Mouse (Mus musculus): ENCODE measurements around the gene Zfp39. TPM values are rescaled to one million over a fixed set of nuclear protein-coding genes. Genes with fewer than 3 reads are reported as not detected.

The Zfp39 gene
- 2.1 and 2.6 TPM in 2 replicates for polyA plus RNA-seq (2015; fragmentation: Nextera tagmentation; extraction: Ambion mirVana)

DNA sequence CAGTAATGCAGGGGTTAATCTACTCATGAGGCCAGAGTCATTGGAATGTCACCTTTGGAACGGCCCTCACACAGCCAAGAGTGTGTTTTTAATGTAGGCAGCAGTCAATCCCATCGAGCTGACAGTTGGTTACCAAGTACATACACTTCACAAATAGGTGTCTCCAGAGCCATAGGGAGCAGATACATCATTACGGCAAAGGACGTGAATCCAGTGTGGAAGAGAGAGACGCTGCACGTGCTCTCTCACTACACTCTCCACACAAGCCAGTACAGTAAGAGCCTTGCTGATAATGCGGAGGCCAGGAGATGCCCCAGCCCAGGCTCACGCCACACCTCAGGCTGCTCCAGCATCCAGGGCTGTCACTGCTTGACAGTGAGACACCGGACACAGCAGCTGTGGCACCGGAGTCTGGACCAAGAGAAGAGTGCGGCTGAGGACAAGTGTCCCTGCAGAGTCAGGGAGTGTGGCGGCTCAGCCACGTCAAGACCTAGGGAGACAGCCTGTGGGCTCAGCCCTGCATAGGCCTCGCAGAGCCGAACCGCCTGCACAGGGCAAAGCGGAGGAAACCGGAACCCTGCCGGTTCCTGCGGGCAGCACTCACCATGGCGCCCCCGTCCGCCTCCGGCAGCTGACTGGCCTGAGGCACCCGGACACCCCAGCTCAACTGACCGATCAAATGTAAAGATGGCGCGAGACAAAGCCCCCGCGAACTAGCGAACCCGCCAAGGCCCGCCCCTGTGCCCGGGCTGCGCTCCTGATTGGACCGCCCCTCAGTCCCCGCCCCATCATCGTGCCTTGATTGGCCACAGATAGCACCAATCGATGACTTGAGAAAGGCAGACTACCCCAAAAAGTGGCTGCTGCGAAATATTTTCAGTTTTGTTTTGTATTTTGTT, at the start of gene Zfp39:
Gene Zfp39 (minus strand): TSS at position 715 of the 899 bp plus-strand sequence.

DNA sequence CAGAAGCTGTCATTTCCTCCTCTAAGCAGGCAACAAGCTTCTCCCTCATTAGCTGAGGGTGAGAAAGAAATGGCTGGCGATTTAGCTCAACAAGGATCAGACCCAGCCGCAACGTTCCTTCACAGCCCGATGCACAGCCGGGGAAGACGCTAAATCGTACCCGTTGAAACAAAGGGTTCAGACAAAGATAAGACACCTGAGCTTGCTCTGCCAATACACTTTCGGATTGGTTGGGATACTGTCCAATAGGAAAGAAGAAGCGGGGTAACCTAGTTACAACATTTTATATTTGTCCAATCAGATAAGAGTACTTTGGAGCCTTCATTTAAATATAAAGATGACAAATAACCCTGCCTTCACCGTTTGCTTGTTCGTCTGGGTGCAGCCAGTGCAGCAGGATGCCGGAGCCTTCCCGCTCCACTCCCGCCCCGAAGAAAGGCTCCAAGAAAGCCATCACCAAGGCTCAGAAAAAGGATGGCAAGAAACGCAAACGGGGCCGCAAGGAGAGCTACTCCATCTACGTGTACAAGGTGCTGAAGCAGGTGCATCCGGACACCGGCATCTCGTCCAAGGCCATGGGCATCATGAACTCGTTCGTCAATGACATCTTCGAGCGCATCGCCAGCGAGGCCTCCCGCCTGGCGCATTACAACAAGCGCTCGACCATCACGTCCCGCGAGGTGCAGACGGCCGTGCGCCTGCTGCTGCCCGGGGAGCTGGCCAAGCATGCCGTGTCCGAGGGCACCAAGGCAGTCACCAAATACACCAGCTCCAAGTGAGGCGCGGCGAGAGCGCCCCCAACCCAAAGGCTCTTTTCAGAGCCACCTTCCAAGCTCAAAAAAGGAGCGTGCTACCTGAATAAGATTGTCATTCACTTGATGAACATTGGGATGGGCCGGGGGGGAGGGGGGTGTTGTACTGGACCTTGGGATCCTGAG, 44.8 kb upstream of the Zfp39 start, which contains the start of gene Hist3h2ba:
Gene Hist3h2ba (plus strand): TSS at position 379 of the 938 bp plus-strand sequence.

DNA sequence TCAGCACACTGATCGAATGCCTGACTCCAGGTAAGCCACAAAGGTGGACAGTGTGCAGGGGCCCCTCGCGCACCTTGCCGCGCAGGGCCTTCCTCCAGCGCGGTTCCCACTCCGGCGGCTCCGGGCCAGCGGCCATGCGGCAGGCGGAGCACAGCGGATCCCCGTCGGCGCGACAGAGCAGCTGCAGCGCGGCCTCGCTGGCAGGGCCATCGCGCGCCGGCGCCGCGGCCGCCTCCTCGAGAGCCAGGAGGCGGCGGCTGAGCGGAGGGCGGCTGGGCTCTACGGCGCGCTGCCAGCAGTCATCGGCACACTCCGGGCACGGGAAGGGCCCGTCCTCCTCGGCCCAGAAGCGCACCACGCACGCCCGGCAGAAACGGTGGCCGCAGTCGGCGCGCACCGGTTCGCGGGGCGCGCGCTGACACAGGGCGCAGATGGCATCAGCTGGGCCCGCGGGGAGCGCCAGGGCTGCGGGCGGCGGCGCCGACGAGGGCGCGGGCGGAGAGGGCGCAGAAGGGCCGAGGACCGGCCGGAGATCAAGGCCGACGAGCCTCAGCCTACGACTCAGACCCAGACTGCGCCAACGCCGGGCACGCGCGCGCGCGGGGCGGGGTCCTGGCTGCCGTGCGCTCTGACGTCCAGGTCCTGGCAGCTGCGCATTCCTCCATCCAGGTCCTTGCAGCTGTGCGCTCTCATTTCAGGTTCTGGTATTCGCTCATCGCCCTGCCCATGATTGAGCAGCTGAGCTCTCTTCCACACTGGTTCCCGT, 34.5 kb upstream of the Zfp39 start, which contains the start of gene Rnf187:
Gene Rnf187 (minus strand): TSS at position 595 of the 766 bp plus-strand sequence.

DNA sequence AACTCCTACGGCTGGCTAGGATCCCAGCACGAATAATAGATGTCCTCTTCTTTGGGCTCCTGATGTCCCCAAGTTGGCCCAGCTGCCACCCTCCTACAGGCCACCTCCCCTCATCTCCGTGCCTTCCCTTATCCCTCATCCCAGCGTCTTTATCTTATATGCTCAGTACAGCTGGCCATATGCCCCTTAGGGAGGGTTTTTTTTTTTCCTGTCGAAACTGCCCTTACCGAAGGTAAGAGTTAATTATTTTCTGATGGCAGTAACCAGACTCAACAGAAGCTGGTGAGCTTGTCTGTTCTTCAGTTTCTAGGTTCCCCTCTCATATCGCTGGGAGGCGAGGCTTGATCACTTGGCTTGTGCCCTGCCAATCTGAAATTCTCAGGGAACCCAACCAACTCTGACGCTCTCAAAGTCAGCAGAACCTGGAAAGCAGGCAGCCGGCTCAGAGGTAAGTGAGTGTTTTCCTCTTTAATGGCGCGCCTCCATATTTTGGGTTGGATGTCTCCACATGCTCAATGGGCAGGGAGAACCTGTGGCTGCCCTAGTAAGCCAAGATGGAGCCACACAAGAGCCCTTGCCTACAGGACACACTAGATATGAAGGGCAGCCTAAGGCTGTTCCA, 13.8 kb upstream of the Zfp39 start, which contains the start of gene Btnl10:
Gene Btnl10 (plus strand): TSS at position 164 of the 622 bp plus-strand sequence.

DNA sequence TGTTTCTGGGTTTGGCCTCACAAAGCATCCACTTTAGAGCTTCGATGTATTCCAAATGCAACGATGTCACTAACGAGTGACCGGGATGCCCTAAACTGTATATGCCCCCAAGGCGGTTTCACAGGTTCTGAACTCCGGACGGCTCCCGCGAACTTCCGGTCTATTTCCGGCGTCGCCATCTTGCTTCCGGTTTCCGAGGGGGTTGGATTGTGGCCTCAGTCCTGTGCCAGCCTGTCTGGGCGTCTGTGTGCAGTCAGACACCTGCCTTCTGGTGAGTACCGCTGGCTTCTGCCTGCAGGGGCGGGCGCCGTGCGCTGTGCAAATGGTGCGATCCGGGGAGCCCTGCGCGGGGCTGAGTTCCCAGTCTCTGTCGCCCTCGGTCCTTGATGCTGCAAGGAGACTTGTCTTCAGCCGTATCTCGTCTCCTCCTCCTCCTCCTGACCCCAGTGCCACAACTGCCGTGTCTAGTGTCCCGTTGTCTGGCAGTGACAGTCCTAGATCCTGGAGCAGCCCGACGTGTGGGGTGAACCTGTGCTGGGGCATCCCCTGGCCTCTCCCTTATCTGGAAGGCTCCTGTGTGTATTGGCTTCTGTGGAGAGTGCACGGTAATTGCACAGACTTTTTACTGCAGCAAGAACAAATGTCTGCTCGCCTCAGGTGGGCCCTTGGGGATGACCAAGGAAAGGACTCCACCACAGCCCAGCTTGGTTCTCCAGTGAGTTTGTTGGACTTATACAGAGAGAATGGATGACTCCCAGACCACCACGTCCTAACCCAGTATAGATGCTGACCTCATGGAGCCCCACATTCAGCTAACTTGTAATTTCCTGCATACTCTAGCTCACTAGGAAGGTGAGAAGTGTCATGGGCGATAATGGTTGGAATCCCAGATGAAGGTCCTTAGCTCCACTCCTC, 36.7 kb downstream of the Zfp39 start, which contains the start of gene 2810021J22Rik:
Gene 2810021J22Rik (plus strand): TSS at position 178 of the 915 bp plus-strand sequence.

DNA sequence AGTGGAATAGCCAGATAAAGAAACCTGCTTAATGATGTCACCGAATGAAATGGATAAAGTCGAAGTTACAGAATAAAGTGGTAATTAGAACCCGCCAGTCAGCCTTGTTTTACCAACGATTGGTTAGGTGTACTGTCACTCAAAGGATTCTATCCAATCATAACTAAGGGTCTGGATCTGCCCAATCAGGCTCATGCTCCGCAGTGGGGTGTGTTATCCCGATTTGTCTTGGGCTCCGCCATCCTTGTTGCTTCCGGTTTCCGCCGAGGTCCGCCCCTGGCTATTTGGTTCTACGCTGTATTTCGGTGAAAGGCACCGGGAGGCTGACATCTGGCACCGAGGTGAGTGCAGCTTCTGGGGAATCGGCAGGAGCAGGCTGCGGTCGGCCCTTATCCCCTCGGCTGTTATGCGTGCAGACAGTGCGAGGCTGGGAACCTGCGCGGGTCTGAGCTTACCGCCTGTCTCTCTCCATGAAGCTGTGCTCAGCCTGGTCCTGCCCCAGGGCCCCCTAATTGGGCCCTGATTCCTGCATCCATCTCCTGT, 57.0 kb downstream of the Zfp39 start, which contains the start of gene Gm12258:
Gene Gm12258 (plus strand): TSS at position 240 of the 543 bp plus-strand sequence.

DNA sequence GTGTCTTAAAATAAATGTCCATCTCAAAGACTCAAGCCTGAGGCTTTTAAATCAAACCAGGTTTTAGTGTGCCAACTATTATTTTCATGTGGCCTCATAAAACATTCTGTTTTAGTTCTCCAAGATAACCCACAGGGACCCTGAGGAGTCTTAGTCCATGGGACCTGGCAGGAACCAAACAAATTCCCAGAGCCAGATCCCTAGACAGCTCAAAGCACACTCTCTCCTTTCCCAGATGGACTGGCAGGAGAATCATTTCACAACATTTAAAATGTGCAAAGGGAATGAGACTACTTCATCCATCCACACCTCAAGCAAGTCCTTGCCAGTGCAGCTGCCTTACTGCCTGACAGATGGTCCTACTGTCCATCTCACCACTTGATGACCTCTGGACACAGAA, 65.1 kb downstream of the Zfp39 start, which contains the start of gene Olfr311:
Gene Olfr311 (plus strand): TSS at position 301 of the 400 bp plus-strand sequence.

Other genes starting within 250 kb of the Zfp39 start
- gene Olfr322, start 245.4 kb downstream of the Zfp39 start, polyA plus RNA-seq (2015; fragmentation: Nextera tagmentation; extraction: Ambion mirVana) = not detected in 2 replicates
- gene Olfr320, start 223.1 kb downstream of the Zfp39 start, polyA plus RNA-seq (2015; fragmentation: Nextera tagmentation; extraction: Ambion mirVana) = not detected in 2 replicates
- gene Olfr319, start 205.1 kb downstream of the Zfp39 start, polyA plus RNA-seq (2015; fragmentation: Nextera tagmentation; extraction: Ambion mirVana) = not detected in 2 replicates
- gene Olfr318, start 180.2 kb downstream of the Zfp39 start, polyA plus RNA-seq (2015; fragmentation: Nextera tagmentation; extraction: Ambion mirVana) = not detected in 2 replicates
- gene Olfr317, start 165.0 kb downstream of the Zfp39 start, polyA plus RNA-seq (2015; fragmentation: Nextera tagmentation; extraction: Ambion mirVana) = not detected in 2 replicates
- not detected in 2 replicates for gene Olfr316, start 151.5 kb downstream of the Zfp39 start, polyA plus RNA-seq (2015; fragmentation: Nextera tagmentation; extraction: Ambion mirVana)
- gene Olfr315, start 131.0 kb downstream of the Zfp39 start, polyA plus RNA-seq (2015; fragmentation: Nextera tagmentation; extraction: Ambion mirVana) = not detected in 2 replicates
- gene Olfr314, start 121.3 kb downstream of the Zfp39 start, polyA plus RNA-seq (2015; fragmentation: Nextera tagmentation; extraction: Ambion mirVana) = not detected in 2 replicates
- 8.1 and 9.6 TPM in 2 replicates for gene Fam183b, start 102.3 kb downstream of the Zfp39 start, polyA plus RNA-seq (2015; fragmentation: Nextera tagmentation; extraction: Ambion mirVana)
- gene Olfr313, start 89.2 kb downstream of the Zfp39 start, polyA plus RNA-seq (2015; fragmentation: Nextera tagmentation; extraction: Ambion mirVana) = not detected in 2 replicates
- not detected in 2 replicates for gene Olfr312, start 75.0 kb downstream of the Zfp39 start, polyA plus RNA-seq (2015; fragmentation: Nextera tagmentation; extraction: Ambion mirVana)
- gene Olfr311, start 65.0 kb downstream of the Zfp39 start, polyA plus RNA-seq (2015; fragmentation: Nextera tagmentation; extraction: Ambion mirVana) = not detected in 2 replicates
- gene Gm12258, start 57.1 kb downstream of the Zfp39 start, polyA plus RNA-seq (2015; fragmentation: Nextera tagmentation; extraction: Ambion mirVana) = 2.1 and 2.5 TPM in 2 replicates
- gene 2810021J22Rik, start 37.0 kb downstream of the Zfp39 start, polyA plus RNA-seq (2015; fragmentation: Nextera tagmentation; extraction: Ambion mirVana) = 3.1 and 3.9 TPM in 2 replicates
- gene Btnl10, start 13.7 kb upstream of the Zfp39 start, polyA plus RNA-seq (2015; fragmentation: Nextera tagmentation; extraction: Ambion mirVana) = 0.16 TPM in 1 of 2 replicates, not detected in the other
- gene Rnf187, start 34.7 kb upstream of the Zfp39 start, polyA plus RNA-seq (2015; fragmentation: Nextera tagmentation; extraction: Ambion mirVana) = 137 and 141 TPM in 2 replicates
- 2.0 and 2.6 TPM in 2 replicates for gene Hist3h2ba, start 44.7 kb upstream of the Zfp39 start, polyA plus RNA-seq (2015; fragmentation: Nextera tagmentation; extraction: Ambion mirVana)
- 13.9 and 14.8 TPM in 2 replicates for gene Hist3h2a, start 50.5 kb upstream of the Zfp39 start, polyA plus RNA-seq (2015; fragmentation: Nextera tagmentation; extraction: Ambion mirVana)
- gene Trim17, start 50.5 kb upstream of the Zfp39 start, polyA plus RNA-seq (2015; fragmentation: Nextera tagmentation; extraction: Ambion mirVana) = 0.18 TPM in 1 of 2 replicates, not detected in the other
- 12.4 and 13.0 TPM in 2 replicates for gene Trim11, start 73.9 kb upstream of the Zfp39 start, polyA plus RNA-seq (2015; fragmentation: Nextera tagmentation; extraction: Ambion mirVana)
- gene Obscn, start 232.2 kb upstream of the Zfp39 start, polyA plus RNA-seq (2015; fragmentation: Nextera tagmentation; extraction: Ambion mirVana) = 0.26 and 0.33 TPM in 2 replicates

Measured in urinary bladder, postnatal 0 days (tissue).